Mouse (Mus musculus): ENCODE measurements at regions not wholly inside any gene's neighbourhood (a gene's known extent, or its start where the extent isn't known, plus 50 kb on each side); places are given as distances from the start of the nearest gene placed in this dataset.

DNA sequence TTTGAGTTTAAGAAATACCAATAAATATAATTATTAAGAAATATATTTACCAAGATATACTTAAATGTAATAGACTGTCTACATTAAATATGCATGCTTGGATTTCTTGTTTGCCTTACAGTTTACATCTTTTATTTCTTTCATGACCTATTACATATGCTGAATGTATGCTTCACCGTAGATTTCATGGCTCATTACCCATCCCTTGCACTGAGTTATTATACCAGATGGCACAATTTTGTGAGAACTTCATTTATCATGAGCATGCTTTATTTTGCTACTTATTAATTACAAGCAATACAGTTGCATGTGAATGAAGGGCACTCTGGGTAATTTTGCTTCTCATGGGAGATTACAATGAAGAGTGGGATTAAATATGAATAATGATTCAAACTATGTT lies 856.0 kb upstream of the Nectin3 start:
- no peaks in the 10 kb centered on the region for H3K9me3 ChIP-seq (ENCODE audit: control insufficient read depth, low read length)
- H3K36me3 ChIP-seq (ENCODE audit: control insufficient read depth, insufficient read depth, low read length): no peaks in the 10 kb centered on the region
- H3K4me3 ChIP-seq (ENCODE audit: low read depth, low read length): no peak overlapping the region
- no peaks in the 10 kb centered on the region for H3K27me3 ChIP-seq (ENCODE audit: control insufficient read depth, insufficient read depth, low read length)
- no peak overlapping the region for H3K9ac ChIP-seq (replicated peaks; ENCODE audit: low read depth, low read length)
- no peak overlapping the region for H3K27ac ChIP-seq (ENCODE audit: low read depth, low read length)
- no peaks in the 10 kb centered on the region for H3K4me1 ChIP-seq (ENCODE audit: control insufficient read depth, insufficient read depth, low read length)
- no peak overlapping the region for H3K4me2 ChIP-seq (ENCODE audit: low read depth, low read length)
- no peak for ATAC-seq (ENCODE audit: low read depth)
- 32% methylated on average over 1 of the region's 1 CpGs for WGBS

DNA sequence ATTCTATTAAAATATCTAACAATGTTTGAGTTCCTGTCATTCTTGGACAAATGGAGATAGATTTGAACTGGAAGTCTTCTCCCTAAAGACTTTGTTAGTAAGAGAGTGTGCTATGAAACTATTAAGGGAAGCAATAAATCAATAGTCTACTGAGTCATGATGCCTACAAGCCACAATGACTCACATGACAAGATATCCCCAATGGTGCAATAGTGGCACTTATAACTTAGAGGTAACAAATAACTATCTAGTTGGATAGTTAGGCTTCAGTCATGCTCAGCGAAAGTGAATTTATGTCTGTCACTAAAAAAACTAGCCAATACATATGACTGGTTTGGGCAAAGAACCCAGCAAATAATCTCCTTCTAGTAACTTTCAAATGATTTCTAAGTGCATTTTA lies 889.1 kb upstream of the Dppa4 start:
- no peak for ATAC-seq (ENCODE audit: low read depth)
- no peak overlapping the region for H3K4me2 ChIP-seq (ENCODE audit: low read depth, low read length)
- H3K27ac ChIP-seq (ENCODE audit: low read depth, low read length): no peak overlapping the region
- H3K36me3 ChIP-seq (ENCODE audit: control insufficient read depth, insufficient read depth, low read length): no peaks in the 10 kb centered on the region
- no peaks in the 10 kb centered on the region for H3K4me1 ChIP-seq (ENCODE audit: control insufficient read depth, insufficient read depth, low read length)
- no peaks in the 10 kb centered on the region for H3K9me3 ChIP-seq (ENCODE audit: control insufficient read depth, low read length)
- WGBS: 75% methylated on average over 1 of the region's 1 CpGs
- no peaks in the 10 kb centered on the region for H3K27me3 ChIP-seq (ENCODE audit: control insufficient read depth, insufficient read depth, low read length)
- no peak overlapping the region for H3K9ac ChIP-seq (replicated peaks; ENCODE audit: low read depth, low read length)
- no peak overlapping the region for H3K4me3 ChIP-seq (ENCODE audit: low read depth, low read length)

DNA sequence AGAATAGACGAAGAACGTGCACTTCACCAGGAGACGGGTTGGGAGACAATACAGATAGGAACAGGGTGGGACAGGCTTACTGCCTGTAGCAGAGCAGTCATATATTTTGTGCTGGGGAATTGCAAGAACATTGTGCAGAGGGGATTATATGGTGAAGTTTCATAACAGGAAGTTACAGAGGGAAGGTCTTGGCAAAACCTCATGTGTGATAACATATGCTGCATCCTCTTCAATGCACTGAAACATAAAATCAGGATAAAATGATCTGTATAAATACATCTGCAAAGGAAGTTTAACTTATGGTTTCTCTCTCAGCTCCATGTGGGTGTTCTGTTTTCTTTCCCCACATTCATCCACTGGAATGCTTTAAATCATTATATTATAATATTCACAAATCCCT lies 876.5 kb upstream of the Dppa4 start:
- H3K4me1 ChIP-seq (ENCODE audit: control insufficient read depth, insufficient read depth, low read length): no peaks in the 10 kb centered on the region
- no peak for ATAC-seq (ENCODE audit: low read depth)
- H3K9ac ChIP-seq (replicated peaks; ENCODE audit: low read depth, low read length): no peak overlapping the region
- 88% methylated on average over 3 of the region's 3 CpGs for whole genome bisulfite sequencing
- H3K9me3 ChIP-seq (ENCODE audit: control insufficient read depth, low read length): no peaks in the 10 kb centered on the region
- no peak overlapping the region for H3K27ac ChIP-seq (ENCODE audit: low read depth, low read length)
- H3K4me3 ChIP-seq (ENCODE audit: low read depth, low read length): no peak overlapping the region
- no peaks in the 10 kb centered on the region for H3K27me3 ChIP-seq (ENCODE audit: control insufficient read depth, insufficient read depth, low read length)
- no peak overlapping the region for H3K4me2 ChIP-seq (ENCODE audit: low read depth, low read length)
- no peaks in the 10 kb centered on the region for H3K36me3 ChIP-seq (ENCODE audit: control insufficient read depth, insufficient read depth, low read length)

DNA sequence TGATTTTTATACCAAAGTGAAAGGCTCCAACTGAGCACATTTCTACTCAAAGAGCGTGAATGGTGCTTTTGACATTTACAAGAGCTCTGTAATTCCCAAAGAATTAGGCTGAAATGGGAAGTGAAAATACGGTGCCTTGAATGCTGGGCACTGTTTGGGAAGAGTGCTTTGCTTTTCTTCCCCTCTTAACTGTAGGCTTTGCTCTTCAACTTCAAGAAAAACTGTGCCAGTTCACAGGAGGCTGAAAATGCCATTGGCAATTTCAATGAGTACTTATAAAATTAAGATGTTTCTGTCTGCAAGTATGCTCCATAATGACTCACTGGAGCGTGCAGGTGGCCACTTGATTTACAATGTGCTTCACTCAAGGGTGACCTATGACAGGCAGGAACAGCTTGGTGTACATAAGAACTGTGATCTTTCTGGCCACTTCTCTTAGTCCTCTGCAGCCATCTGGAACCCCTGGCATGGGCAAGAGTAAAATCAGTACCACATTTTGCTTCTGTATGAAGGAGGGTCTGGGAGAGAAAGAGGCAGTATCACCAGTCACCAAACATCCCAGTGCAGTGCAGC lies 864.8 kb upstream of the Dppa4 start:
- no peaks in the 10 kb centered on the region for H3K36me3 ChIP-seq (ENCODE audit: control insufficient read depth, insufficient read depth, low read length)
- no peak for ATAC-seq (ENCODE audit: low read depth)
- 61% methylated on average over 3 of the region's 3 CpGs for WGBS
- no peak overlapping the region for H3K4me2 ChIP-seq (ENCODE audit: low read depth, low read length)
- no peaks in the 10 kb centered on the region for H3K27me3 ChIP-seq (ENCODE audit: control insufficient read depth, insufficient read depth, low read length)
- no peak overlapping the region for H3K9ac ChIP-seq (replicated peaks; ENCODE audit: low read depth, low read length)
- H3K27ac ChIP-seq (ENCODE audit: low read depth, low read length): no peak overlapping the region
- H3K9me3 ChIP-seq (ENCODE audit: control insufficient read depth, low read length): no peaks in the 10 kb centered on the region
- H3K4me3 ChIP-seq (ENCODE audit: low read depth, low read length): no peak overlapping the region
- H3K4me1 ChIP-seq (ENCODE audit: control insufficient read depth, insufficient read depth, low read length): no peaks in the 10 kb centered on the region

DNA sequence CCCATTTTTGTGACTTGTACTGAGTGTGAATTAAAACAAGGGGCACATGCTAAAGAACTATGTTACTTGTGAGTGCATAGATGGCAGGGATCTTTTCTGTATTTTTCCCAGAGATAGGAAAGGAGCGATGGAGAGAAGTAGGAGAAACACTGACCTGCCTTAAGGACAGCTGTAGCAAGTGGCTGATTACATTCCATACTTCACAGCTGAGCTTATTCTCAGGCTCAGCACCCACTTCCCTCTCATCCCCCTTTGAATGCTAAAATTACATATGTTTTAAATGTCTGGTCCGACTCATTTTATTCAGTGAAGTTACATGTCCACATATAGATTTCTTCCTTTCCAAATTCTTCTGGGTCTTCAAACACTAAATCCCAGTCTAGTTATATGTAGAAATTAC lies 838.5 kb upstream of the Dppa4 start:
- H3K9ac ChIP-seq (replicated peaks; ENCODE audit: low read depth, low read length): no peak overlapping the region
- no peak for ATAC-seq (ENCODE audit: low read depth)
- no peak overlapping the region for H3K4me3 ChIP-seq (ENCODE audit: low read depth, low read length)
- no peak overlapping the region for H3K27ac ChIP-seq (ENCODE audit: low read depth, low read length)
- no peak overlapping the region for H3K4me2 ChIP-seq (ENCODE audit: low read depth, low read length)
- no peaks in the 10 kb centered on the region for H3K36me3 ChIP-seq (ENCODE audit: control insufficient read depth, insufficient read depth, low read length)
- 94% methylated on average over 2 of the region's 2 CpGs for WGBS
- no peaks in the 10 kb centered on the region for H3K4me1 ChIP-seq (ENCODE audit: control insufficient read depth, insufficient read depth, low read length)
- H3K27me3 ChIP-seq (ENCODE audit: control insufficient read depth, insufficient read depth, low read length): no peaks in the 10 kb centered on the region
- no peaks in the 10 kb centered on the region for H3K9me3 ChIP-seq (ENCODE audit: control insufficient read depth, low read length)

- Histone ChIP-seq H3K4me1 (ENCODE audit: control insufficient read depth, insufficient read depth, low read length) (no peaks in the 10 kb centered on the region), H3K36me3 (ENCODE audit: control insufficient read depth, insufficient read depth, low read length) (no peaks in the 10 kb centered on the region), H3K9me3 (ENCODE audit: control insufficient read depth, low read length) (no peaks in the 10 kb centered on the region), H3K27me3 (ENCODE audit: control insufficient read depth, insufficient read depth, low read length) (no peaks in the 10 kb centered on the region), H3K4me2 (ENCODE audit: low read depth, low read length) (peak overlapping the region; percentile 6; the same call in 1 of the 2 replicates), H3K9ac (replicated peaks; ENCODE audit: low read depth, low read length) (no peak overlapping the region), H3K27ac (ENCODE audit: low read depth, low read length) (no peak overlapping the region), H3K4me3 (ENCODE audit: low read depth, low read length) (no peak overlapping the region)
- WGBS: 20% methylated on average over 9 of the region's 9 CpGs
- no peak for ATAC-seq (ENCODE audit: low read depth)
Measured at GRCm38 (mm10) chr16:47475441-47476081, 808.0 kb upstream of the Dppa4 start.

GRCm38 (mm10) chr16:47482071-47482470 lies 801.5 kb upstream of the Dppa4 start:
- Histone ChIP-seq H3K4me1 (ENCODE audit: control insufficient read depth, insufficient read depth, low read length) (no peaks in the 10 kb centered on the region), H3K9ac (replicated peaks; ENCODE audit: low read depth, low read length) (no peak overlapping the region), H3K27ac (ENCODE audit: low read depth, low read length) (no peak overlapping the region), H3K9me3 (ENCODE audit: control insufficient read depth, low read length) (no peaks in the 10 kb centered on the region), H3K36me3 (ENCODE audit: control insufficient read depth, insufficient read depth, low read length) (no peaks in the 10 kb centered on the region), H3K4me2 (ENCODE audit: low read depth, low read length) (no peak overlapping the region), H3K27me3 (ENCODE audit: control insufficient read depth, insufficient read depth, low read length) (no peaks in the 10 kb centered on the region), H3K4me3 (ENCODE audit: low read depth, low read length) (no peak overlapping the region)
- 29% methylated on average over 2 of the region's 2 CpGs for WGBS
- no peak for ATAC-seq (ENCODE audit: low read depth)

GRCm38 (mm10) chr16:47488525-47488924 lies 795.0 kb upstream of the Dppa4 start:
- Histone ChIP-seq H3K4me1 (ENCODE audit: control insufficient read depth, insufficient read depth, low read length) (no peaks in the 10 kb centered on the region), H3K9ac (replicated peaks; ENCODE audit: low read depth, low read length) (no peak overlapping the region), H3K27me3 (ENCODE audit: control insufficient read depth, insufficient read depth, low read length) (no peaks in the 10 kb centered on the region), H3K4me2 (ENCODE audit: low read depth, low read length) (no peak overlapping the region), H3K4me3 (ENCODE audit: low read depth, low read length) (no peak overlapping the region), H3K27ac (ENCODE audit: low read depth, low read length) (no peak overlapping the region), H3K9me3 (ENCODE audit: control insufficient read depth, low read length) (no peaks in the 10 kb centered on the region), H3K36me3 (ENCODE audit: control insufficient read depth, insufficient read depth, low read length) (no peaks in the 10 kb centered on the region)
- ATAC-seq (ENCODE audit: low read depth): no peak
- 95% methylated on average over 1 of the region's 1 CpGs for WGBS

GRCm38 (mm10) chr16:47525857-47526256 lies 757.7 kb upstream of the Dppa4 start:
- H3K4me1 ChIP-seq (ENCODE audit: control insufficient read depth, insufficient read depth, low read length): no peaks in the 10 kb centered on the region
- H3K4me3 ChIP-seq (ENCODE audit: low read depth, low read length): no peak overlapping the region
- H3K27ac ChIP-seq (ENCODE audit: low read depth, low read length): no peak overlapping the region
- no peaks in the 10 kb centered on the region for H3K9me3 ChIP-seq (ENCODE audit: control insufficient read depth, low read length)
- H3K9ac ChIP-seq (replicated peaks; ENCODE audit: low read depth, low read length): no peak overlapping the region
- H3K36me3 ChIP-seq (ENCODE audit: control insufficient read depth, insufficient read depth, low read length): no peaks in the 10 kb centered on the region
- no peak overlapping the region for H3K4me2 ChIP-seq (ENCODE audit: low read depth, low read length)
- H3K27me3 ChIP-seq (ENCODE audit: control insufficient read depth, insufficient read depth, low read length): no peaks in the 10 kb centered on the region
- ATAC-seq (ENCODE audit: low read depth): no peak
- 86% methylated on average over 4 of the region's 4 CpGs for WGBS
